Mouse (Mus musculus) bone marrow macrophage, adult 2 months (primary cell): ENCODE measurements around the gene Psmd4. TPM values are rescaled to one million over a fixed set of nuclear protein-coding genes. Genes with fewer than 3 reads are reported as not detected.
A peak's percentile ranks its signal among the peaks of the same experiment; 100 is the strongest.

ENCODE experiments used
- H3K27ac ChIP-seq: 2 replicates; pipeline ENCODE4 v1.5.1; 2012; ENCODE audit warnings: low read depth, low read length; ENCODE audit not compliant: insufficient read depth
- H3K4me1 ChIP-seq: 2 replicates; pipeline ENCODE4 v1.6.1; 2012; ENCODE audit warnings: low read length; ENCODE audit not compliant: control insufficient read depth, insufficient read depth
- H3K4me3 ChIP-seq: 2 replicates; pipeline ENCODE4 v1.5.1; 2012; ENCODE audit warnings: mild to moderate bottlenecking, low read length, moderate library complexity; ENCODE audit not compliant: insufficient read depth
- CTCF ChIP-seq: IDR thresholded peaks from 2 replicates; pipeline ENCODE4 v1.5.1; 2012; ENCODE audit warnings: low read depth, mild to moderate bottlenecking, low read length, moderate library complexity
- POLR2A ChIP-seq: IDR thresholded peaks from 2 replicates; pipeline ENCODE4 v1.6.1; 2012; ENCODE audit warnings: mild to moderate bottlenecking, low read depth, low read length, borderline replicate concordance
- polyA plus RNA-seq: library from polyadenylated mRNA; stranded (reverse); fragments of >200 nt; gene quantifications from 2 replicates; pipeline ENCODE4 v1.2.4, GENCODE M21; 2012; ENCODE audit not compliant: missing spikeins, insufficient read depth, insufficient read length

The Psmd4 gene
- 136 and 148 TPM in 2 replicates for polyA plus RNA-seq

GRCm38 (mm10) chr3:95042166-95042837, at the start of gene Psmd4:
Gene Psmd4 (minus strand): TSS chr3:95042614.
- H3K4me3 ChIP-seq, result peak within 1 kb of the TSS; percentile 87
- TF ChIP-seq POLR2A (no peak), CTCF (no peak)
- peaks cover 15% of the 10 kb centered on the region for H3K4me1 ChIP-seq
- H3K27ac ChIP-seq, result peak within 1 kb of the TSS; percentile 86

DNA sequence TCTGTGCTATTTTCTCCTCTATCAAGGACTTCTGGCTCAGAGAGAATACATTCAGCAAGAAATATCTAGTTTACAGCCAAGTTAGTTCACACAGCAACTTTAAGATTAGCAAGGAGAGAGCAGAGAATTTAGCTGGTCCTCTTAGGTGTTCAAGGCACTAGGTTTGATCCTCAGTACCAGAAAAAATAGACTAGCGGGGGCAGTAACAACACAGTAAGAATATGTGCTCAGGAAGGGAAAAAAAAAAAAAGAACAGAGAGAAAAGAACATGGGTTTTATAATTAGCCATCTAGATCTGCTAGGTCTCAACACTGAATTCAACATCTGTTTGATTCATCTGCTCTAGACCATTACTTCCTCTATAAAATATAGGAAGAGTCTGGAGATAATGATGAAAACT, 45.7 kb upstream of the Psmd4 start:
- H3K27ac ChIP-seq, result no peak overlapping the region
- no peak overlapping the region for H3K4me3 ChIP-seq
- TF ChIP-seq POLR2A, result no peak
- TF ChIP-seq CTCF, result no peak
- no peaks in the 10 kb centered on the region; the same call in 1 of the 2 replicates for H3K4me1 ChIP-seq

DNA sequence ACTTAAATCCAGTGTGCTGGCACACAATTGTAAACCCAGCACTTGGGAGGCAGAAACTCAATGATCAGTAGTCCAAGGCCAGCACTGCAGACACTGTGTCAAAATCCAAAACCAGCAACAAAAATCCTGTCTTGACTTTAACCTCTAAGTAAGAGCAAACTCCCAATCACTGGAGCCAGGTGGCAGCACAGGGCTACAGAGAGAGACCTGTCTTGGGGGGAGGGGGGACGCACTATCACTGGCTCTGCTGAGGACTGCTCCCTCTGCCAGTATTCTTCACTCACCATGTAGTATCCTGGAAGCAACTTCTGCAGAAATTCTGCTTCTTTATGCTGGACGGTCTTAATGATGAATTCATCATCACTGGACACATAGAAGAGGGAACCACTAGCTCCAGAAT, 29.2 kb upstream of the Psmd4 start:
- TF ChIP-seq CTCF, result no peak
- TF ChIP-seq POLR2A, result no peak
- no peak overlapping the region for H3K27ac ChIP-seq
- H3K4me1 ChIP-seq, result peaks cover 14% of the 10 kb centered on the region
- H3K4me3 ChIP-seq, result no peak overlapping the region

GRCm38 (mm10) chr3:95066570-95066969, 24.2 kb upstream of the Psmd4 start:
- peak overlapping the region; percentile 98 for H3K27ac ChIP-seq
- TF ChIP-seq CTCF (no peak), POLR2A (no peak)
- no peak overlapping the region for H3K4me3 ChIP-seq
- H3K4me1 ChIP-seq, result peaks cover 36% of the 10 kb centered on the region

DNA sequence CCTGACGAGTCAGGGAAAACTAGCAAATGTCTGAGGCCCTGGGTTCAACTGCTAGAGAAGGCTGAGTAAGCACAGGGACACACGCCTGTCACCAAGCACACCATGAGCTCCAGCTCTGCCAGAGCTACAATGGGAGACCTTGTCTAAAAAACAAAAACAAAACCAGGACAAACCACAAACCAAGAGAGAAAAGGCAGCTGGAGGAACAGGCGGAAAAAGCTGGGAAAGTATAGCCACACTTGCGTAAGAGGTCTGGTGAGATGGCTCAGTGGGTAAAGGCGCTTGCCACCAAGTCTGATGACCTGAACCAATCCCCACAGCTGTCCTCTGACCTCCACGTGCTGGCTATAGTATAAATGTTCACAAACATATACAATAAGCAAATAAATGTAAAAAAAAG, 23.7 kb upstream of the Psmd4 start:
- no peak overlapping the region for H3K4me3 ChIP-seq
- peak overlapping the region; percentile 98 for H3K27ac ChIP-seq
- H3K4me1 ChIP-seq, result peaks cover 36% of the 10 kb centered on the region
- TF ChIP-seq CTCF, result no peak
- no peak for TF ChIP-seq POLR2A

- Histone ChIP-seq H3K27ac (peak overlapping the region; percentile 98), H3K4me3 (no peak overlapping the region), H3K4me1 (peaks cover 36% of the 10 kb centered on the region)
- TF ChIP-seq CTCF, result no peak
- no peak for TF ChIP-seq POLR2A
Measured at GRCm38 (mm10) chr3:95065553-95065952, 23.1 kb upstream of the Psmd4 start.

GRCm38 (mm10) chr3:95063741-95064140, 21.3 kb upstream of the Psmd4 start:
- Histone ChIP-seq H3K4me1 (peaks cover 36% of the 10 kb centered on the region), H3K4me3 (no peak overlapping the region), H3K27ac (no peak overlapping the region)
- TF ChIP-seq POLR2A, result no peak
- TF ChIP-seq CTCF, result no peak

- H3K4me3 ChIP-seq, result no peak overlapping the region
- no peak for TF ChIP-seq POLR2A
- no peak for TF ChIP-seq CTCF
- no peak overlapping the region for H3K27ac ChIP-seq
- H3K4me1 ChIP-seq, result peaks cover 15% of the 10 kb centered on the region
Measured at GRCm38 (mm10) chr3:95058078-95058477, 15.7 kb upstream of the Psmd4 start.

DNA sequence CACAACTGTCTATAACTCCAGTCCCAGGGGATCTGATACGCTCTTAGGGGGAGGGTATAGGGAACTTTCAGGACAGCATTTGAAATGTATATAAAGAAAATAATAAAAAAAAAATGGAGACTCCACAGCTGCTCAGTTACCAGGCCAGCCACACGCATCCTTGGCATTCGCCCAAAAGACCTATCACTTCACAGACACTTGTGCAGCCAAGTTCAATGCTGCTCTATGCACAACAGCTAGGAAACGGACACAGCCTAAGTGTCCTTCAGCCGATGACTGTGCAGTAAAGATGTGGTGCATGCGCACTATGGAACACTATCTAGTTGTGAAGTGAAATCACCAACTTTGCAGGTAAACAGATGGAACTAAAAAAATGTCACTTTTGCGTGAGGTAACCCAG, 13.9 kb upstream of the Psmd4 start:
- TF ChIP-seq CTCF, result no peak
- no peak for TF ChIP-seq POLR2A
- H3K27ac ChIP-seq, result no peak overlapping the region
- no peak overlapping the region for H3K4me3 ChIP-seq
- peaks cover 15% of the 10 kb centered on the region for H3K4me1 ChIP-seq

DNA sequence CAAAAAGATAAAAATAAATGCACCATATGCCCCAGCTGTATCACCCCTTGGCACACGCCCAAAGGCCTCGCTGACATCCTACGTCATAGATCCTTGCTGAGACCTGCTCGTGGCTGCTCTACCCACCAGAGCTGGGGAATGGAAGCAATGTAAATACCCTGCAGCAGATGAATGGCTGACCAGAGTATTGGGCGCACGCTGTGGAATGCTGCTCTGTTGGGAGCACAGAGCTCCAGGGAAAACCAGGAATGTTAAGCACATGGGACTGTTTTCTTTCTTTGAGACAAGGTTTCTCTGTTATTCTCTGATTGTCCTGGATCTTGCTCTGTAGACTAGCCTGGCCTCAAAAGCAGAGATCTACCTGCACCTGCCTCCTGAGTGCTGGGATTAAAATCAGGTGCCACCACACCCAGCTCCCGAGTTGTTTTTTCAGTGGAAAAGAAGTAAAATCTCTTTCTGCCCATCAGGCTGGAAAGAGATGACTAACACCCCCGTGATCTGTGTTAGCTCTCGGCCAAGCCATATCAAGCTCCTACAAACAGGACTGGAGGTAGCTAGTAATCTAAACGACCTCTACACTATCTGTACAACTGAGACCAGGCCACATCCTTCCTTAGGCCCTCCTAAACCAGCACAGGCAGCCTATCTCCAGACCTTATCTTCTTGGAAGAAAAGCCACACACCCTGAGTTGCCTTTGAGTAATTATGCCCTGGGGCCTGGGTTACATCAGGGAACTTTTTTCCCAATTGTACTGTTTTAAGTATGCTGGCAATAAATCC, 12.3 kb upstream of the Psmd4 start:
- TF ChIP-seq POLR2A (no peak), CTCF (no peak)
- Histone ChIP-seq H3K4me1 (peaks cover 15% of the 10 kb centered on the region), H3K27ac (peak overlapping the region; percentile 85), H3K4me3 (no peak overlapping the region)
